Mouse (Mus musculus): ENCODE results near the gene Zmym6. TPM values are rescaled to one million over a fixed set of nuclear protein-coding genes. Genes with fewer than 3 reads are reported as not detected.

Gene Zmym6
- polyA plus RNA-seq, 1 experiment from 2014 or later: 41.0 TPM

- peak overlapping the region; percentile 95 for H3K4me2 ChIP-seq (ENCODE audit: low read length)
- H3K27ac ChIP-seq (ENCODE audit: low read length): peak overlapping the region; percentile 83
- H3K4me3 ChIP-seq (ENCODE audit: low read depth, low read length): peak overlapping the region; percentile 95
- peaks cover 47% of the 10 kb centered on the region for H3K4me1 ChIP-seq (ENCODE audit: control insufficient read depth, insufficient read depth, low read length)
- 3% methylated on average over 41 of the region's 51 CpGs for WGBS
- no peaks in the 10 kb centered on the region for H3K36me3 ChIP-seq (ENCODE audit: control insufficient read depth, insufficient read depth, low read length)
- peak overlapping the region; percentile 97 for H3K9ac ChIP-seq (ENCODE audit: low read depth, low read length)
- peak; percentile 59 for ATAC-seq
- H3K9me3 ChIP-seq (replicated peaks; ENCODE audit: control insufficient read depth, low read length, poor library complexity, severe bottlenecking): 0 out of 2 replicates have a peak, but pooled peaks cover 2% of the 10 kb centered on the region
- H3K27me3 ChIP-seq (ENCODE audit: control insufficient read depth, insufficient read depth, low read depth, low read length): no peaks in the 10 kb centered on the region
These were observed 92.4 kb downstream of the Zmym6 start for GRCm38 (mm10) chr4:127169346-127170221.

DNA sequence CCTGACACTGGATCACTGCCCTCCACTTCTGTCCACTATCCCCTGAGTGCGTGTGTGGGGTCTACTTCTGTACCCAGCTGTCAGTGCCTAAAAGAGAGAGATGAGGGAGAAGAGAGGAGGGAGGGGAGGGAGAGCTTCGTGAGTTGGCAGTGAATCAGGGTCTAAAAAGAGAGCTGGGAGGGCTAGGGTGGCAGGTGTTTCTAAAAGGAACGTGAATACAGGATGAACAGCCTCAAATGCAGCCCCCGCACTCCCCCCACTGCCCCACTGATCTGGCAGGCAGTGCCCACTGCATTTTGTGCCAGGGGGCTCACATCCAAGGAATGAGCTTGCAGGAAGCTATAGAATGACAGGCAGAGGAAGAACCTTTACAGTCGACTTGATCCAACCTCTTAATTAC, 93.7 kb downstream of the Zmym6 start:
- Histone ChIP-seq H3K27ac (ENCODE audit: low read length) (no peak overlapping the region), H3K4me1 (ENCODE audit: control insufficient read depth, insufficient read depth, low read length) (peaks cover 47% of the 10 kb centered on the region)
- WGBS: 35% methylated on average over 5 of the region's 5 CpGs

GRCm38 (mm10) chr4:127171341-127171905, 94.2 kb downstream of the Zmym6 start:
- H3K4me1 ChIP-seq (ENCODE audit: control insufficient read depth, insufficient read depth, low read length): peaks cover 47% of the 10 kb centered on the region
- ATAC-seq: no peak
- no peaks in the 10 kb centered on the region for H3K36me3 ChIP-seq (ENCODE audit: control insufficient read depth, insufficient read depth, low read length)
- WGBS: 53% methylated on average over 4 of the region's 4 CpGs
- H3K4me2 ChIP-seq (ENCODE audit: low read length): peak overlapping the region; percentile 95
- 0 out of 2 replicates have a peak overlapping the region, but pooled peaks have one; percentile 32 for H3K27ac ChIP-seq (ENCODE audit: low read length)
- H3K9ac ChIP-seq (ENCODE audit: low read depth, low read length): 0 out of 2 replicates have a peak overlapping the region, but pooled peaks have one; percentile 30
- H3K4me3 ChIP-seq (ENCODE audit: low read depth, low read length): no peak overlapping the region
- H3K27me3 ChIP-seq (ENCODE audit: control insufficient read depth, insufficient read depth, low read depth, low read length): no peaks in the 10 kb centered on the region
- no peaks in the 10 kb centered on the region for H3K9me3 ChIP-seq (replicated peaks; ENCODE audit: control insufficient read depth, low read length, poor library complexity, severe bottlenecking)

More for the DNA sequence above, 93.7 kb downstream of the Zmym6 start:
- H3K4me3 ChIP-seq (ENCODE audit: low read depth, low read length): peak overlapping the region; percentile 4; the same call in 1 of the 2 replicates
- peak overlapping the region; percentile 95 for H3K4me2 ChIP-seq (ENCODE audit: low read length)
- H3K9ac ChIP-seq (ENCODE audit: low read depth, low read length): 0 out of 2 replicates have a peak overlapping the region, but pooled peaks have one; percentile 30
- no peaks in the 10 kb centered on the region for H3K36me3 ChIP-seq (ENCODE audit: control insufficient read depth, insufficient read depth, low read length)
- no peaks in the 10 kb centered on the region for H3K27me3 ChIP-seq (ENCODE audit: control insufficient read depth, insufficient read depth, low read depth, low read length)
- no peak for ATAC-seq
- H3K9me3 ChIP-seq (replicated peaks; ENCODE audit: control insufficient read depth, low read length, poor library complexity, severe bottlenecking): 0 out of 2 replicates have a peak, but pooled peaks cover 2% of the 10 kb centered on the region

DNA sequence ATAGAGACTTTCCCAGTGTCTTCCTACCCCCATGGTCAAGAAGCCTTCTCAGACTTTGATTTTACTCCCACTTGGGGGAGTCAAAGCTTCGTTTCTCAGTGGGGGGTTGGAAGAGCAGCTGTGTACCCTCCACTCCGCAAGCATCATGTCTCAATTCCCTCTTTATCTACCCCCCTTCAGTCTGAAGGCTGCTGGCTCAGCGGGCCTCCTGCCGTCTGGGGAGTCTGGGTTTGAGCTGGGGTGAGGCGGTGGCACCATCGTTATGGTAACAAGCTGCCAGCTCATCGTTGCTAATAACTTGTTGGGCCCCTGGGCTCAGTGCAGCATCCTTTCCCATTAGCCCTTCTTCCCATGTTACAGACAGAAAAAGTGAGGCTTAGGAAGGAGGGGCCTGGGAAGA, 94.9 kb downstream of the Zmym6 start:
- no peaks in the 10 kb centered on the region for H3K9me3 ChIP-seq (replicated peaks; ENCODE audit: control insufficient read depth, low read length, poor library complexity, severe bottlenecking)
- H3K9ac ChIP-seq (ENCODE audit: low read depth, low read length): no peak overlapping the region
- no peaks in the 10 kb centered on the region for H3K27me3 ChIP-seq (ENCODE audit: control insufficient read depth, insufficient read depth, low read depth, low read length)
- H3K4me2 ChIP-seq (ENCODE audit: low read length): peak overlapping the region; percentile 30
- H3K4me1 ChIP-seq (ENCODE audit: control insufficient read depth, insufficient read depth, low read length): peaks cover 47% of the 10 kb centered on the region
- 0 out of 2 replicates have a peak overlapping the region, but pooled peaks have one; percentile 6 for H3K4me3 ChIP-seq (ENCODE audit: low read depth, low read length)
- 15% methylated on average over 7 of the region's 7 CpGs for WGBS
- ATAC-seq: no peak
- no peak overlapping the region for H3K27ac ChIP-seq (ENCODE audit: low read length)
- H3K36me3 ChIP-seq (ENCODE audit: control insufficient read depth, insufficient read depth, low read length): no peaks in the 10 kb centered on the region

DNA sequence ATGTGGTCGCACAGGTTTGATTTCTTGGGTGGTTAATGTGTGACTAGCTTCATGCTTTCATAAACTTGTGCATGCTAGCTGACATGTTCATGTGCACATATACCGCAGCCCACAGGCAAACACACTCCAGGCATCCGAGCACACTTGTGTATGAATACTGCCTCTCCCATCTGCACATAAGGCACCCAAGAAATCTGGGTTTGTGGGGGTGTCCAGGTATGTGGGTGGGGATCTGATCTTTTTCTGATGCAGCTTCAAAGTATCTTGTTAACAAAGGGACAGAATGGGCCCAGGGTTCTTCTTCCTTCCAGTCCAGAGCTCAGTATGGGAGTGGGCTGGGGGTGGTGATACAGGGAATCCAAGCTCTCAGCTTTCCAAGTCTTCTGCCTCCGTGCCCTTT, 95.4 kb downstream of the Zmym6 start:
- peak overlapping the region; percentile 57; the same call in 1 of the 2 replicates for H3K9ac ChIP-seq (ENCODE audit: low read depth, low read length)
- peaks cover 42% of the 10 kb centered on the region for H3K4me1 ChIP-seq (ENCODE audit: control insufficient read depth, insufficient read depth, low read length)
- WGBS: 70% methylated on average over 4 of the region's 4 CpGs
- H3K4me3 ChIP-seq (ENCODE audit: low read depth, low read length): no peak overlapping the region
- no peaks in the 10 kb centered on the region for H3K36me3 ChIP-seq (ENCODE audit: control insufficient read depth, insufficient read depth, low read length)
- ATAC-seq: no peak
- H3K27ac ChIP-seq (ENCODE audit: low read length): no peak overlapping the region
- H3K4me2 ChIP-seq (ENCODE audit: low read length): peak overlapping the region; percentile 43
- H3K9me3 ChIP-seq (replicated peaks; ENCODE audit: control insufficient read depth, low read length, poor library complexity, severe bottlenecking): no peaks in the 10 kb centered on the region
- no peaks in the 10 kb centered on the region for H3K27me3 ChIP-seq (ENCODE audit: control insufficient read depth, insufficient read depth, low read depth, low read length)

DNA sequence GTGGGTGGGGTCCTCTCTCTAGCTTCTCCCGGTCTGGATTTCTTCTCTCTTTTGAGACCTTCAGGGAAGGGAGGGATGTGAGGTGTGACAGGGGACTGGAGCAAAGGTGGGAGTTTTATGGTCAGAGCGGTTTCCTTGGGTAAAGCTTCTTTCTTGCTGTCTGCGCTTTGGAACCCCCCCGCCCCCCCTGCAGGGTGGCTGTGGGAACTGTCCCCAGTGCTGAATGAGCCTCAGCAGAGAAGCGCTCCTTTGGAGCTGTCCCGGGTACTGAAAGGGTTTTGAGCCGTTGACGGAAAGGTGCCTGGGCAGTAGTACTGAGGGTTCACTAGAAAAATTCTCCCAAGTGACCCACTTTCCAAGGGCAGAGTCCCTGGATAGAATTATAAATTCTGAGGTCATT, 96.3 kb downstream of the Zmym6 start:
- no peak overlapping the region for H3K9ac ChIP-seq (ENCODE audit: low read depth, low read length)
- H3K27ac ChIP-seq (ENCODE audit: low read length): no peak overlapping the region
- no peak for ATAC-seq
- H3K4me1 ChIP-seq (ENCODE audit: control insufficient read depth, insufficient read depth, low read length): peaks cover 37% of the 10 kb centered on the region
- H3K9me3 ChIP-seq (replicated peaks; ENCODE audit: control insufficient read depth, low read length, poor library complexity, severe bottlenecking): no peaks in the 10 kb centered on the region
- no peaks in the 10 kb centered on the region for H3K27me3 ChIP-seq (ENCODE audit: control insufficient read depth, insufficient read depth, low read depth, low read length)
- H3K4me2 ChIP-seq (ENCODE audit: low read length): peak overlapping the region; percentile 43
- 2% methylated on average over 8 of the region's 8 CpGs for WGBS
- H3K4me3 ChIP-seq (ENCODE audit: low read depth, low read length): no peak overlapping the region
- H3K36me3 ChIP-seq (ENCODE audit: control insufficient read depth, insufficient read depth, low read length): no peaks in the 10 kb centered on the region

Other genes with a start within 250 kb of the Zmym6 start
- 27.8 and 28.5 TPM in 2 replicates for gene Zmym4, start 109.2 kb upstream of the Zmym6 start, polyA plus RNA-seq (2015; fragmentation: Nextera tagmentation; extraction: Ambion mirVana)
- gene Sfpq, start 56.1 kb upstream of the Zmym6 start, polyA plus RNA-seq (2015; fragmentation: Nextera tagmentation; extraction: Ambion mirVana): 56.4 and 63.4 TPM in 2 replicates
- gene Zmym1, start 16.2 kb upstream of the Zmym6 start, polyA plus RNA-seq (2015; fragmentation: Nextera tagmentation; extraction: Ambion mirVana): 31.5 and 32.5 TPM in 2 replicates
- gene Tmem35b, start 46.3 kb downstream of the Zmym6 start, polyA plus RNA-seq (2015; fragmentation: Nextera tagmentation; extraction: Ambion mirVana): 17.9 and 18.1 TPM in 2 replicates
- 17.6 and 19.5 TPM in 2 replicates for gene Dlgap3, start 91.8 kb downstream of the Zmym6 start, polyA plus RNA-seq (2015; fragmentation: Nextera tagmentation; extraction: Ambion mirVana)
- gene Smim12, start 166.4 kb downstream of the Zmym6 start, polyA plus RNA-seq (2015; fragmentation: Nextera tagmentation; extraction: Ambion mirVana): 42.0 and 44.8 TPM in 2 replicates
- 18.1 and 20.8 TPM in 2 replicates for gene Gja4, start 236.7 kb downstream of the Zmym6 start, polyA plus RNA-seq (2015; fragmentation: Nextera tagmentation; extraction: Ambion mirVana)

All from midbrain, embryonic 16.5 days (tissue).